Mouse (Mus musculus): Measurements from ENCODE around the gene 6030458C11Rik. TPM values are rescaled to one million over a fixed set of nuclear protein-coding genes. Genes with fewer than 3 reads are reported as not detected.

6030458C11Rik gene
- polyA plus RNA-seq, 1 experiment = 27.9 TPM

DNA sequence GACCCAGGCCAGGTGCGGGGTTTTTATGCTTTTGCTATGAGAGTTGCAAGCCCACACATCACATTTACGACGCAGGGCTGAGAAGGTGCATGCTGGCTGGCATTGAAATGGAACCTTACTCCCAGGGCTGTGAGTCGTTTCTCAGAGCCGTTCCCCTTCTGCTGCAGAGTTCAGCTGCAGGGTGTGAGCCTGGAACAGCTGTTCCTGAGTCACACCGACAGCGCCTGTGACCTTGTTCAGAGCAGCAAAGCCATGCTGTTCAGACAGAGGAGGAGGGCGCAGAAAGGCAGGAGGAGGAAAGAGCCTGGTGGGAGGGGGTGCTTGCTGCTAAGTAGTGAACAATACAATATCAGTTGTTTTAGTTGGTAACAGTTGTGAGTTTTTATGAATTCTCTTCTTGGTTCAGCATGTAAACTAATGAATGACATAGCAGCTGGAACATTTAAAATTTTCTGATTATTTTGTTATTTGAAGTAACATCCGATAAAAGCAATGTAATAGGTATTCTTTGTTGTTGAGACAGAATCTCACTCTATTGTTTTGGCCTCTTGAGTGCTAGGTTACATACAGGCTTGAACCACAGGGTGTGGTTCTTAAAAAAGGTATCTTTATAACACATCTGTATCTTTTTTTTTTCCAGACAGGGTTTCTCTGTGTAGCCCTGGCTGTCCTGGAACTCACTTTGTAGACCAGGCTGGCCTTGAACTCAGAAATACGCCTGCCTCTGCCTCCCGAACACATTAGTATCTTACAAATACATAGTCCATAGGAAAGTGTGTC, 23.9 kb upstream of the 6030458C11Rik start:
- DNase-seq (ENCODE audit: low read depth) = no peak
- no peak for TF ChIP-seq POLR2A (IDR thresholded peaks at IDR 0.05; ENCODE audit: borderline replicate concordance, extremely low read depth, insufficient read depth, insufficient read length, poor library complexity, severe bottlenecking)
- no peak for TF ChIP-seq CTCF (IDR thresholded peaks at IDR 0.05; ENCODE audit: borderline replicate concordance, extremely low read depth, insufficient read depth, insufficient read length)

DNA sequence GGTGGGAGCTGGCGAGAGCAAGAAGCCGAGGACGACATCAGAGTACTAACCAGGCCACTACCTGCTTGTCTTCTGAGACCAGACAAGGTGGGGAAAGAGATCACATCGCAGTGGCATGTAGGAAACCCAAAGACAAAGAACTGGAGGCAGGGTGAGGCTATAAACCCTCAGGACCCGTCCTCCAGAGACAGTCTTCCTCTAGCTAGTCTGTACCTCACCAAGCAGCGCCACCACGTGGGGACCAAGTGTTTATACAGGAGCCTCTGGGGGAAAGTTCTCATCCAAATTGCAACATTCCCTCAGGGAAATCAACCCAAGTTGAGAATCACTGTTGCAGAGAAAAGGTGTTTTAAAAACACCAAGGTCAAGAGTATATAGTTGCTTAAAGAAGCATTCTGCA, 18.4 kb upstream of the 6030458C11Rik start:
- TF ChIP-seq CTCF (IDR thresholded peaks at IDR 0.05; ENCODE audit: borderline replicate concordance, extremely low read depth, insufficient read depth, insufficient read length) (0 out of 2 replicates have a peak, but pooled peaks have one; percentile 5), POLR2A (IDR thresholded peaks at IDR 0.05; ENCODE audit: borderline replicate concordance, extremely low read depth, insufficient read depth, insufficient read length, poor library complexity, severe bottlenecking) (no peak)
- no peak for DNase-seq (ENCODE audit: low read depth)

GRCm38 (mm10) chr15:12840737-12841136, 16.3 kb upstream of the 6030458C11Rik start:
- no peak for DNase-seq (ENCODE audit: low read depth)

DNA sequence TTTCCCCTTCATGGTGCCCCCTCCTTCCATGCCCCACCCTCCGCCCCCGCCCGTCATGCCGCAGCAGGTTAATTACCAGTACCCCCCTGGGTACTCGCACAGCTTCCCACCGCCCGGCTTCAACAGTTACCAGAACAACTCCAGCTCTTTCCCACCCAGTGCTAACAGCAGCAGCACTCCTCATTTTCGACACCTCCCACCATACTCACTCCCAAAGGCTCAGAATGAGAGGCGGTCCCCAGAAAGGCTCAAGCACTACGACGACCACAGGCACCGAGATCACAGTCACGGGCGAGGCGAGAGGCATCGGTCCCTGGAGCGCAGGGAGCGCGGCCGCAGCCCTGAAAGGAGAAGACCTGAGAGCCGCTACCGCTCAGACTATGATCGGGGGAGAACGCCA, 9.8 kb upstream of the 6030458C11Rik start:
- DNase-seq (ENCODE audit: low read depth) = no peak
- no peak for TF ChIP-seq CTCF (IDR thresholded peaks at IDR 0.05; ENCODE audit: borderline replicate concordance, extremely low read depth, insufficient read depth, insufficient read length)
- TF ChIP-seq POLR2A (IDR thresholded peaks at IDR 0.05; ENCODE audit: borderline replicate concordance, extremely low read depth, insufficient read depth, insufficient read length, poor library complexity, severe bottlenecking) = no peak

More at GRCm38 (mm10) chr15:12840737-12841136, 16.3 kb upstream of the 6030458C11Rik start:
- no peak for TF ChIP-seq POLR2A (IDR thresholded peaks at IDR 0.05; ENCODE audit: borderline replicate concordance, extremely low read depth, insufficient read depth, insufficient read length, poor library complexity, severe bottlenecking)
- no peak for TF ChIP-seq CTCF (IDR thresholded peaks at IDR 0.05; ENCODE audit: borderline replicate concordance, extremely low read depth, insufficient read depth, insufficient read length)

GRCm38 (mm10) chr15:12833385-12833784, 8.9 kb upstream of the 6030458C11Rik start:
- TF ChIP-seq POLR2A (IDR thresholded peaks at IDR 0.05; ENCODE audit: borderline replicate concordance, extremely low read depth, insufficient read depth, insufficient read length, poor library complexity, severe bottlenecking) (no peak), CTCF (IDR thresholded peaks at IDR 0.05; ENCODE audit: borderline replicate concordance, extremely low read depth, insufficient read depth, insufficient read length) (no peak)
- DNase-seq (ENCODE audit: low read depth) = no peak

DNA sequence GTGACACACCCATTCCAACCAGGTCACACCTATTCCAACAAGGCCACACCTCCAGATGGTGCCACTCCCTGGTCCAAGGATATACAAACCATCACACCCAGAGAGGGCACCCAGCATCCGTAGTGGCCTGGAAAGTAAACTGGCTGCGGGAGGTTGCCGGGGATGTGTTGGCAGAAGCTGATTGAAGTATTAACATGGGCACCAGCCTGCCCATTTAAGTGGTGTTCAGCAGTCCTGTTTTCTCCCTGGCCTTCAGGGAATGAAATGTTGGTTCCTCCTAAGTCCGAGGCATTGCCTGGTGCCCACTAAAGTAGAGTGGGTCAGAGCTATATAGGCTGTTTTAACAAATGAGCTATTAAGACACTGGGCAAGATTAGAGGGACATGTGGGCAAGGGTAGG, 8.2 kb upstream of the 6030458C11Rik start:
- DNase-seq (ENCODE audit: low read depth) = no peak
- TF ChIP-seq POLR2A (IDR thresholded peaks at IDR 0.05; ENCODE audit: borderline replicate concordance, extremely low read depth, insufficient read depth, insufficient read length, poor library complexity, severe bottlenecking) = no peak
- no peak for TF ChIP-seq CTCF (IDR thresholded peaks at IDR 0.05; ENCODE audit: borderline replicate concordance, extremely low read depth, insufficient read depth, insufficient read length)

GRCm38 (mm10) chr15:12829878-12830277, 5.4 kb upstream of the 6030458C11Rik start:
- no peak for TF ChIP-seq CTCF (IDR thresholded peaks at IDR 0.05; ENCODE audit: borderline replicate concordance, extremely low read depth, insufficient read depth, insufficient read length)
- TF ChIP-seq POLR2A (IDR thresholded peaks at IDR 0.05; ENCODE audit: borderline replicate concordance, extremely low read depth, insufficient read depth, insufficient read length, poor library complexity, severe bottlenecking) = no peak
- no peak for DNase-seq (ENCODE audit: low read depth)

GRCm38 (mm10) chr15:12825408-12825807, 959 bp upstream of the 6030458C11Rik start:
- DNase-seq (ENCODE audit: low read depth) = no peak
- no peak for TF ChIP-seq POLR2A (IDR thresholded peaks at IDR 0.05; ENCODE audit: borderline replicate concordance, extremely low read depth, insufficient read depth, insufficient read length, poor library complexity, severe bottlenecking)
- TF ChIP-seq CTCF (IDR thresholded peaks at IDR 0.05; ENCODE audit: borderline replicate concordance, extremely low read depth, insufficient read depth, insufficient read length) = no peak

- DNase-seq (ENCODE audit: low read depth) = no peak
Observed at GRCm38 (mm10) chr15:12824965-12825364, 516 bp upstream of the 6030458C11Rik start.

GRCm38 (mm10) chr15:12823455-12824119, 862 bp downstream of the 6030458C11Rik start:
- TF ChIP-seq CTCF (IDR thresholded peaks at IDR 0.05; ENCODE audit: borderline replicate concordance, extremely low read depth, insufficient read depth, insufficient read length) (no peak), POLR2A (IDR thresholded peaks at IDR 0.05; ENCODE audit: borderline replicate concordance, extremely low read depth, insufficient read depth, insufficient read length, poor library complexity, severe bottlenecking) (no peak)
- DNase-seq (ENCODE audit: low read depth) = no peak

More at GRCm38 (mm10) chr15:12824965-12825364, 516 bp upstream of the 6030458C11Rik start:
- TF ChIP-seq CTCF (IDR thresholded peaks at IDR 0.05; ENCODE audit: borderline replicate concordance, extremely low read depth, insufficient read depth, insufficient read length) = no peak
- no peak for TF ChIP-seq POLR2A (IDR thresholded peaks at IDR 0.05; ENCODE audit: borderline replicate concordance, extremely low read depth, insufficient read depth, insufficient read length, poor library complexity, severe bottlenecking)
